Comparison of ENCODE assay signal across 24 mouse cellular contexts in the genomic region with DNA sequence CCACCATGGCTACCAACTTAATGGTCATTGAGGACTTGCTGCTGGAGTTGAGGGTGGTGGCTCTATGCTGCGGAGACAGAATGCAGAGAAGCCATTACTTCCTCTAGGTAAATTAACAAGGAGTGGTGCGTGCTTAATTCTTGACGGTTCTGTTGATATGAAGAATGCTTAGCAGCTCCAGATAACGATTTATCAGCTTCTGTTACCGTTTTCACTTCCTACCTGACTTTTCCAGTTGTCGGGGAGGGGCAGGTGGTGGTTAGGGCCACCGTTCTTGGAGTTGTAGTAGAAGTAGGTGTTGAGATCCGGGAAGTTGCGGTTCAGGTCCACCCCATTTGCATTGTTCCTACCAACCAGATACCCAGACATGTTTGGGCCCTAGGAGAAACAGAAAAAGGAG. TPM values are rescaled to one million over a fixed set of nuclear protein-coding genes. Genes with fewer than 3 reads are reported as not detected.
DNase-seq lines count a peak whose midpoint lies in the region; TF ChIP-seq lines count a peak whose summit lies in the region.
"Had no signal": no experiment of that assay in that cellular context is flagged by ENCODE, and none has a peak within 500 bp of the region (broad histone marks: within the 10 kb centered on the region; RNA-seq: fewer than 3 reads in every experiment).

No protein-coding gene starts in this region.

- TF ChIP-seq POLR2A in CH12.LX (IDR thresholded peaks at IDR 0.05; ENCODE audit: low read depth, low read length), result no peak
- peak in 1 of 2 experiments; percentile 16; a peak in 1 of 4 replicates for TF ChIP-seq POLR2A in MEL (IDR thresholded peaks at IDR 0.05; ENCODE audit: control insufficient read depth in 1 of 2, insufficient read depth in 1 of 2, low read depth in 1 of 2, low read length in 2 of 2, poor library complexity in 1 of 2)

- H3K36me3 ChIP-seq in CH12.LX (replicated peaks in 1 of 2; ENCODE audit: control insufficient read depth in 1 of 2, insufficient read depth in 1 of 2, low read length in 1 of 2), result no peaks in the 10 kb centered on the region
- H3K36me3 ChIP-seq in MEL (ENCODE audit: control insufficient read depth in 1 of 2, insufficient read depth in 2 of 2, low read length in 2 of 2), result peaks cover 0 to 9% of the 10 kb centered on the region in 2 experiments; a peak in 2 of 4 replicates
- H3K36me3 ChIP-seq: G1E had no signal

- H3K9me3 ChIP-seq in CH12.LX (replicated peaks; ENCODE audit: low read length), result no peaks in the 10 kb centered on the region
- H3K9me3 ChIP-seq in MEL (replicated peaks; ENCODE audit: insufficient read depth, low read length), result no peaks in the 10 kb centered on the region
- H3K9me3 ChIP-seq: G1E had no signal

- dilution Hi-C loops in CH12.LX (cut with MboI; ENCODE audit: extremely low pct_ligation_motif_present, extremely low pct_unique_long_range_greater_than_20kb, low sequenced_read_pairs), result no loop called here

- H3K4me1 ChIP-seq in CH12.LX (ENCODE audit: control insufficient read depth in 1 of 2, insufficient read depth in 2 of 2) (peaks cover 2 to 12% of the 10 kb centered on the region in 2 experiments; a peak in 3 of 4 replicates), MEL (ENCODE audit: control insufficient read depth in 1 of 2, insufficient read depth in 2 of 2, low read length in 2 of 2) (peaks cover 5 to 11% of the 10 kb centered on the region in 2 experiments; a peak in 3 of 4 replicates)

- in situ Hi-C loops in CH12.LX (cut with MboI; ENCODE audit: low pct_ligation_motif_present, low pct_unique_long_range_greater_than_20kb, low sequenced_read_pairs), result no loop called here

- TF ChIP-seq RAD21 in CH12.LX (IDR thresholded peaks at IDR 0.05; ENCODE audit: low read depth, low read length) (no peak), MEL (IDR thresholded peaks at IDR 0.05; ENCODE audit: low read depth, low read length) (no peak)

- DNase-seq in A20 (ENCODE audit: low read depth, low spot score) (peak; percentile 20), CH12.LX (ENCODE audit: extremely low read depth) (peak; percentile 19), MEL (ENCODE audit: low read depth, low spot score) (peak; percentile 72)
- DNase-seq in cerebellum, adult 18-20 months, result no peak
- no peak for DNase-seq in frontal cortex, postnatal 25 days (ENCODE audit: low spot score in 2 of 2)
- DNase-seq in layer of hippocampus, adult 2 months (ENCODE audit: low spot score in 2 of 2), result no peak
- DNase-seq: adrenal gland, adult 2 months; adrenal gland, adult 8-10 months; adrenal gland, postnatal 10 days; adrenal gland, postnatal 14 days; adrenal gland, postnatal 25 days; adrenal gland, postnatal 36 days; B cell, adult 2 months; cerebellum, adult 11 months; cerebellum, adult 11-12 months; cerebellum, adult 2 months; cerebellum, adult 8-10 months; cerebellum, adult 9-10 months; cerebellum, adult 9-11 months had no signal

- TF ChIP-seq EP300 in CH12.LX (IDR thresholded peaks at IDR 0.05; ENCODE audit: low read length) (no peak), MEL (IDR thresholded peaks at IDR 0.05; ENCODE audit: low read depth in 1 of 2, low read length in 2 of 2) (peak; percentile 22 to 79; a peak in 3 of 4 replicates)

- H3K27me3 ChIP-seq in CH12.LX (replicated peaks), result no peaks in the 10 kb centered on the region
- no peaks in the 10 kb centered on the region for H3K27me3 ChIP-seq in MEL (ENCODE audit: control insufficient read depth in 1 of 2, insufficient read depth in 2 of 2, low read length in 2 of 2)

- no peak overlapping the region for H3K4me2 ChIP-seq in CH12.LX (ENCODE audit: insufficient read depth, low read depth, poor library complexity, severe bottlenecking)

- no peaks in the 10 kb centered on the region for H3K79me2 ChIP-seq in CH12.LX (replicated peaks; ENCODE audit: control insufficient read depth, extremely low read depth, insufficient read depth, poor library complexity, severe bottlenecking)
- no peaks in the 10 kb centered on the region for H3K79me2 ChIP-seq in MEL (ENCODE audit: control insufficient read depth, insufficient read depth, low read length, poor library complexity)

- TF ChIP-seq CTCF in CH12.LX (conservative IDR thresholded peaks at IDR 0.05 in 1 of 2, IDR thresholded peaks at IDR 0.05 in 1 of 2; ENCODE audit: low read depth in 2 of 2, low read length in 2 of 2) (no peak), MEL (IDR thresholded peaks at IDR 0.05 in 2 of 3, conservative IDR thresholded peaks at IDR 0.05 in 1 of 3; ENCODE audit: control insufficient read depth in 1 of 3, insufficient read depth in 1 of 3, low read depth in 2 of 3, low read length in 3 of 3, poor library complexity in 1 of 3, severe bottlenecking in 1 of 3) (no peak)
- no peak for TF ChIP-seq CTCF in layer of hippocampus, adult 2 months (conservative IDR thresholded peaks at IDR 0.05)

- H3K4me3 ChIP-seq in CH12.LX (replicated peaks in 1 of 3; ENCODE audit: low read depth in 2 of 3, low read length in 2 of 3, poor library complexity in 1 of 3), result no peak overlapping the region
- peak overlapping the region; percentile 21 to 39 for H3K4me3 ChIP-seq in MEL (ENCODE audit: control insufficient read depth in 1 of 2, insufficient read depth in 1 of 2, low read depth in 2 of 2, low read length in 2 of 2)
- no peak overlapping the region for H3K4me3 ChIP-seq in layer of hippocampus, adult 2 months

- H3K27ac ChIP-seq in CH12.LX (ENCODE audit: insufficient read depth, low read depth) (no peak overlapping the region), MEL (ENCODE audit: control insufficient read depth, low read depth, low read length) (peak overlapping the region; percentile 29; the same call in 1 of the 2 replicates)
- H3K27ac ChIP-seq in layer of hippocampus, adult 2 months, result no peak overlapping the region

- H3K9ac ChIP-seq in CH12.LX (ENCODE audit: insufficient read depth, low read depth) (no peak overlapping the region), MEL (ENCODE audit: control insufficient read depth, low read depth, low read length, poor library complexity, severe bottlenecking) (peak overlapping the region; percentile 31)

TF ChIP-seq in CH12.LX, 34 proteins besides CTCF, POLR2A, EP300 and RAD21 (continues in another document):
- TF ChIP-seq RCOR1 (conservative IDR thresholded peaks at IDR 0.05; ENCODE audit: low read depth, low read length) (no peak), MAZ (IDR thresholded peaks at IDR 0.05; ENCODE audit: low read depth, low read length) (no peak), MAX (IDR thresholded peaks at IDR 0.05; ENCODE audit: low read length) (no peak), UBTF (IDR thresholded peaks at IDR 0.05; ENCODE audit: low read depth, low read length) (no peak), NRF1 (IDR thresholded peaks at IDR 0.05; ENCODE audit: low read depth, low read length) (no peak), ZMIZ1 (IDR thresholded peaks at IDR 0.05; ENCODE audit: low read depth, low read length) (no peak), ZKSCAN1 (IDR thresholded peaks at IDR 0.05; ENCODE audit: borderline replicate concordance, low read depth, low read length) (no peak), JUND (conservative IDR thresholded peaks at IDR 0.05; ENCODE audit: low read depth, low read length) (no peak), SIN3A (IDR thresholded peaks at IDR 0.05; ENCODE audit: low read length) (no peak), GABPA (IDR thresholded peaks at IDR 0.05; ENCODE audit: insufficient replicate concordance, low read depth, low read length) (no peak), ETS1 (conservative IDR thresholded peaks at IDR 0.05; ENCODE audit: low read depth, low read length) (no peak), ZC3H11A (IDR thresholded peaks at IDR 0.05; ENCODE audit: low read depth, low read length) (no peak)

TF ChIP-seq in MEL, 35 proteins besides CTCF, POLR2A, EP300 and RAD21 (continues in another document):
- TF ChIP-seq BHLHE40 (IDR thresholded peaks at IDR 0.05; ENCODE audit: borderline replicate concordance, low read depth, low read length) (no peak), CHD1 (IDR thresholded peaks at IDR 0.05; ENCODE audit: low read depth, low read length) (no peak), ELF1 (IDR thresholded peaks at IDR 0.05; ENCODE audit: low read depth, low read length) (no peak), MXI1 (IDR thresholded peaks at IDR 0.05; ENCODE audit: low read depth, low read length) (0 out of 2 replicates have a peak, but pooled peaks have one; percentile 16), TCF12 (IDR thresholded peaks at IDR 0.05; ENCODE audit: low read depth, low read length) (peak; percentile 44; the same call in 1 of the 2 replicates), MYC (IDR thresholded peaks at IDR 0.05; ENCODE audit: low read depth, low read length) (no peak), USF1 (IDR thresholded peaks at IDR 0.05; ENCODE audit: low read depth, low read length) (no peak), UBTF (IDR thresholded peaks at IDR 0.05; ENCODE audit: borderline replicate concordance, insufficient read depth, low read depth, low read length) (no peak), MYB (IDR thresholded peaks at IDR 0.05; ENCODE audit: low read depth, low read length) (peak; percentile 57; the same call in 1 of the 2 replicates), HCFC1 (IDR thresholded peaks at IDR 0.05; ENCODE audit: low read depth, low read length) (no peak), MAZ (IDR thresholded peaks at IDR 0.05; ENCODE audit: low read depth, low read length) (no peak), TBP (IDR thresholded peaks at IDR 0.05; ENCODE audit: low read depth, low read length) (0 out of 2 replicates have a peak, but pooled peaks have one; percentile 2)

RNA-seq across cellular contexts. Expression of a gene that starts 12.6 kb away (rescaled TPM):
- total RNA-seq in CH12.LX (2012; rRNA removed) (0.13 and 0.17 TPM in 2 replicates), CH12.LX (2014; rRNA removed) (0.34 and 0.45 TPM in 2 replicates), MEL (2012; rRNA removed) (0.27 and 0.39 TPM in 2 replicates)
- polyA plus RNA-seq in CH12.LX (2012; ENCODE audit: insufficient read length, low read depth) (0.83 and 1.0 TPM in 2 replicates), MEL (2012; ENCODE audit: insufficient read depth in 1 of 2, insufficient read length in 2 of 2, low read depth in 1 of 2, low replicate concordance in 2 of 2, missing spikeins in 1 of 2) (under 1 TPM in 1 of 2 experiments, not detected in 1; 0.33 TPM)
- under 1 TPM in 1 of 2 experiments, not detected in 1; 0.36 TPM for total RNA-seq in layer of hippocampus, adult 2 months (2021)
- total RNA-seq: adrenal gland, adult 18-20 months; adrenal gland, postnatal 25 days; G1E had no signal
- polyA plus RNA-seq: adrenal gland, adult 2 months; CD4-positive, CD25-positive, alpha-beta regulatory T cell, adult 4 months; G1E had no signal

RNA-seq across cellular contexts. Expression of a gene that starts 33.7 kb away (rescaled TPM):
- total RNA-seq in CH12.LX (2012; rRNA removed) (2.3 and 2.6 TPM in 2 replicates), CH12.LX (2014; rRNA removed) (1.8 and 1.9 TPM in 2 replicates), MEL (2012; rRNA removed) (5.4 and 6.2 TPM in 2 replicates)
- polyA plus RNA-seq in CH12.LX (2012; ENCODE audit: insufficient read length, low read depth) (4.7 and 5.4 TPM in 2 replicates), MEL (2012; ENCODE audit: insufficient read depth in 1 of 2, insufficient read length in 2 of 2, low read depth in 1 of 2, low replicate concordance in 2 of 2, missing spikeins in 1 of 2) (1 to 10 TPM in 1 of 2 experiments, not detected in 1; 9.4 TPM)
- total RNA-seq in layer of hippocampus, adult 2 months (2021), result 1 to 10 TPM; 9.2 to 9.3 TPM

RNA-seq across cellular contexts. Expression of a gene that starts 55.3 kb away (rescaled TPM):
- total RNA-seq in CH12.LX (2012; rRNA removed) (not detected in 2 replicates), CH12.LX (2014; rRNA removed) (0.13 TPM in 1 of 2 replicates, not detected in the other), MEL (2012; rRNA removed) (not detected in 2 replicates)
- polyA plus RNA-seq in CH12.LX (2012; ENCODE audit: insufficient read length, low read depth) (0.11 and 0.12 TPM in 2 replicates), MEL (2012; ENCODE audit: insufficient read depth in 1 of 2, insufficient read length in 2 of 2, low read depth in 1 of 2, low replicate concordance in 2 of 2, missing spikeins in 1 of 2) (not detected)
- not detected for total RNA-seq in layer of hippocampus, adult 2 months (2021)
- polyA plus RNA-seq: activated CD4-positive, CD25-positive, alpha-beta regulatory T cell, adult 4 months; C2C12; CD4-positive, CD25-positive, alpha-beta regulatory T cell, adult 4 months; cerebellum, adult 2 months; G1E had no signal

Comparison
In these comparisons a context has a peak if more than half of its experiments do, and no peak if none do; other contexts are left out.
1. DNase-seq: peak in A20 (single experiment), CH12.LX (single experiment) and MEL (single experiment); none in cerebellum, adult 18-20 months (0 of 2), frontal cortex, postnatal 25 days (0 of 2) and layer of hippocampus, adult 2 months (0 of 2).
2. H3K4me3 ChIP-seq: peak in MEL (2 of 2); none in CH12.LX (0 of 3) and layer of hippocampus, adult 2 months (single experiment).